Mouse (Mus musculus) right cerebral cortex, postnatal 14 days (tissue): Measurements from ENCODE around the gene Sptbn1.

Experiments
- DNase-seq: peaks from one replicate; pipeline ENCODE4 v3.0.0; 2022

Sptbn1 gene

DNA sequence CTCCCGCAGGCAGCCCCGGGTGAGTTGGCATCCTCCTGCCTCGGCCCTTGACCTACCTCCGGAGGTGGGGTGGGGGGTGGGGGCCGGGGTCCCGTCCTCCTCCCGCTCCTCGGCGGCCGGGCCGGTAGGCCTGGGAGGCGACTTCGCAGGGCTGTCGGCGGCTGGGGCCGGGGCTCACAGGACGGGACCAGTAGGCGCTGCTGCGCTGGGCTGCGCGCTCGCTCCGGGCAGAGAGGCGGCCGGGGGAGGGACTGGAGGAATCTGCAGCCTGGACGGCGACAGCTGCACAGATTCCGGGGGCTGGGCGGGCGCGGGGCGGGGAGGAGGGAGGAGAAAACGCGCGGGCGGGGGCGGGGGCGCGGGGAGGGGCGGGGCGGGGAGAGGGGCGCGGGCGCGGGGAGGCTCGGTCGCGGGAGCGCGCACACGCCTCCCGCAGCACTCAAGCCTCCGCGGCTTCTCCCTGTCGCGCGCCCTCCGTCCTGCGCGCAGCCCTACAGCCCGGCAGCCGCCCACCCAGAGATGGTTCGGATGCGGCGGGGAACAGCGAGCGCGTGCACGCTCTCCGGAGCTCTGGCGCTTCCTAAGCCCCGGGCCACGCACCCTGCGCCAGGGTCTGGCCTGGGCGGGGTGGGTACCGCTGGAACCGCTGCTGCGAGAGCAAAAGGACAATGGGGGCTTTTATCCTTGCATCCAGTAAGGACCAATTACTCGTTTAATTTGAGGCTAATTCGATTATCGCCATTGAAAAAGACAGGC, at the start of gene Sptbn1:
TSS of gene Sptbn1 (minus strand) at position 284 of the 756 bp plus-strand sequence.
- peak; percentile 88 for DNase-seq

GRCm38 (mm10) chr11:30294279-30294678, 26.3 kb upstream of the Sptbn1 start:
- no peak for DNase-seq

- no peak for DNase-seq
Observed at GRCm38 (mm10) chr11:30292221-30293160, 24.5 kb upstream of the Sptbn1 start.

DNA sequence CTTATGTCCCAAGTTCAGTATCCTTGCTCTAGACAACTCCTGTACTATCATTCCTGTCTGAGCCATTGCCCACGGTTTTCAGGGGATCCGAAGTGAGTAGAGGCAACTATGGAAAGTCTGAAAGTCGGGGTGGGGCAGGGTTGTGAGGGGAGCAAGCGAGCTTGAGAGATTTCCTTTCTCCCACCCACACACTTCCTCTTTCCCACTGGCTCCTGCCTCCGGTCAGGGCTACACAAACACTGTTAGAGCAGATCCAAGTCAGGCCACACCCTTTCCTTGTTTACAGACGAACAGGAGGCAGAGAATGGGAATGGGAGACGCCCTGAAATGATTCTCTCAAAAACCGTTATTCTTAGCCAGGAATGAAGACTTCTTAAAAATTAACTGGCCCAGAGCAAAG, 23.2 kb upstream of the Sptbn1 start:
- DNase-seq, result no peak

DNA sequence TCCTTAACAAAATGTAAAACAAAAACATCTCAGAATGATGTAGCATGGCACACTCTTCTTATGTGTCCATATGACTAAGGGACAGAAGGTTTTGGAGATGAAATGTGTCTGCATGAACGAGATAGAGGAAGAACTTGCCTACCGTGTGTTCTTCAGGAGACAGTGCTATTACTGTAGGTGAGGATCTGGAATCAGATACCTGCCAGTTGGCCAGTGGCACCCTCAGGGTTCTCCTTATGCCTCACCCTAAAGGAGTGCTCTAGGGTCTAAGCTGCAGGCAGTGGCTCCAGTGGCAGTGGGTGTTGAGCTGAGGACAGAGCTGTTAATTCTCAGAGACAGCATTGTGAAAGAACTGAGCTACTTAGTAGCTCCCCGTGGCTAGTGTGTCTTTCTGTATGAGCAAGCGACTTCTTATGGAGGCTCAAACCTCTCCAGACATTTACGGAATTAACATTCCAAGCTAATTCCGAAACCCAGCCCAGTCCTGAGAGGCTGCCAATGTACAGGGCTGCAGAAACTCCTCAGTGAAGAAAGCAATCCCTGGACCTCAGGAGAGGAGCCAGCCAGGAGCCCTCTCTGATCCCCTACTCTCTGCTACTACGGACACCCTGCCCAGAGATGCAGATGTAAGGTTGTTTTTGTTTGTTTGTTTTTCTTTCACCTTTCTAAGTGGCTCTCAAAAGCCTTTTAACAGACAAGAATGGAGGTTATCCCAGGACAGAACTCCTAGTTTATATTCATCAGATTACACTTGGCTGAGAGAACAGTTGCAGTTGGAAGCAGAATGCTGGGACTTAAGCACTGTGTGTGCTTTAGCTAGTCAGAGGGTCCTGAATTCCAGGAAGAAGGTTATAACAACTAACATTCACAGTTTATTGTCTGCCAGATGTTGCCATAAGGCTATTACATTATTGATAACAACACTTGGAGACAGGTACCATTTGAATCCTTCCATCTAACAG, 21.8 kb upstream of the Sptbn1 start:
- peak; percentile 12 for DNase-seq

DNA sequence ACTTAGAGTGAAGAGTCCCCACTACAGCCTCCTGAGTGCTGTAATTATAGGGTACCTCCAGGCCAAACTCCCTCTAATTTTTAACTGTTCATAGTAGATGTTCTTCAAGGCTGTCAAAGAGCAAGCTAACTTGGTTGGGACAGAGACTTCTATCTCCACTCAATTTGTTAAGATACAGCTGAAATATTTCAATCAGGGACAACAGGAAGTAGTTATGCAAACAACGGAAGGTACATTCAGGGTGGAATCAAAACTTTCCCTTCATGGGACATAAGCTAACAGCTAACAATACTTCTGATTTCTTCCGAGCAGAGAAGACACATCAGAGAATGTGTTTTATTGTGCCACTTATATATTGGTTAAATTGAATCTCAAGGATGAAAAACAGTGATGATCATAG, 20.1 kb upstream of the Sptbn1 start:
- no peak for DNase-seq

DNA sequence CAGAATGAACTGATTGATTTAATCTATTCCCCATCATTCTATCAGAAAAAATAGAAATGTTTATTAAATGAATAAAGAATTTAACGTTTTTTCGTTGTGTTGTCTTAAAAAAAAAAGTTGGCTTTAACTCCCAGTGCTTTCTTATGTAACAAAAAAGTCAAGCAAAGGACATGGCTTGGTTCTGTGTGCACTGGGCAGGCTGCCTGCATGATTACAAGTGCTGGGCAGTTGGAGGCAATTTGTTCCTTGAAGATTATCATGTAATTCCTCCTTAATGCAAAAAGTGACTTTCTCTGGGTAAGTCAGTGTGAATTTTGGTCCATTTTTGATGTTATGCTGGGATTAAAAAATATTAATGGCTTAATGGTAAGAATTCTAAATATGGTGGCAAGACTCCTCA, 15.7 kb upstream of the Sptbn1 start:
- DNase-seq, result no peak

- no peak for DNase-seq
Observed at GRCm38 (mm10) chr11:30281096-30281495, 13.1 kb upstream of the Sptbn1 start.

GRCm38 (mm10) chr11:30279278-30279677, 11.3 kb upstream of the Sptbn1 start:
- no peak for DNase-seq

DNA sequence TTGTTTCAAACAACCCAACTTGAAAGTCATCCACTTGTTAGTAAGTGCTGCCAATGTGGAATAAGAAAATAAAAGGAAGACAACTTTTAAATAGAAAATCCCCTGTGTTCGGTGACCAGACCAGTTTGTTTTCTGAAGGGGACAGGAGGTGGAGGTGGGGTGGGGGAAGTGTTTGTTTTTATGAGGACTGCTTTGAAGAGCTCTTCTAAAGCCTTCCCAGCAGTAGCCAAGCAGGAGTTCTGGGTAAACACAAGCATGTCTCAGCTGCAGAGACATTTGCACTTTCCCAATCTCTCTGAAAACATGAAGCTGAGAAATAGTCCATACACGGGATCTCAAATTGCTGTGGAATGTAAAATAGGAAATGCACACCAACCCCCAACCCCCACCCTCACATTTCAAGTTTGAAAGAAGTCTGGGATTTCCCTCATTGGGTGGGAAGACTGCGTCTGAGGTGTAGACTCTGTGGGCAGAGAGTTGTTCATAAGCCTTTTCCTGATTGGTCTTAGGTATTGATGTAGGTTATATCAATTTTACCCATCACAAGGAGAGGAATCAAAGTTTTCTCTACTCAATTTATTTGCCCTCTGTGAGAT, 7.6 kb upstream of the Sptbn1 start:
- no peak for DNase-seq

DNA sequence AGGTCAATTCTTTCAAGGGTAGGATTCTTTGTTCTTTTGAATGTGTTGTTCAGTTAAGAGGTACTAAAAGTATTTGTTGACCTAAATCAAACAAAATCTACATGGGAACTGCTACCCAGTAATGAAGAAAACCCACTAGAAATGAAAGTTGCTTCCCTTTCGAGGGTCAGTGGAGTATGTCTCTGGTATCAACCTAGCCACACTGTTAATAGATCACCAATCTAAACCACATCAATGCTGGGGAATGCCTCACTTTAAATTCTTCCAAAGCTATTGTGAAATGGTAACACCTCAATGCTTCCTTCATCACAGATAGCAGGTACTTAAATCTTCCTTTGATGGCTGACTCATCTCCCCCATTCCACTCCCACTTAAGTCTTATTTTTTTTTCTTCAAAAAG, 1.5 kb upstream of the Sptbn1 start:
- DNase-seq, result no peak

DNA sequence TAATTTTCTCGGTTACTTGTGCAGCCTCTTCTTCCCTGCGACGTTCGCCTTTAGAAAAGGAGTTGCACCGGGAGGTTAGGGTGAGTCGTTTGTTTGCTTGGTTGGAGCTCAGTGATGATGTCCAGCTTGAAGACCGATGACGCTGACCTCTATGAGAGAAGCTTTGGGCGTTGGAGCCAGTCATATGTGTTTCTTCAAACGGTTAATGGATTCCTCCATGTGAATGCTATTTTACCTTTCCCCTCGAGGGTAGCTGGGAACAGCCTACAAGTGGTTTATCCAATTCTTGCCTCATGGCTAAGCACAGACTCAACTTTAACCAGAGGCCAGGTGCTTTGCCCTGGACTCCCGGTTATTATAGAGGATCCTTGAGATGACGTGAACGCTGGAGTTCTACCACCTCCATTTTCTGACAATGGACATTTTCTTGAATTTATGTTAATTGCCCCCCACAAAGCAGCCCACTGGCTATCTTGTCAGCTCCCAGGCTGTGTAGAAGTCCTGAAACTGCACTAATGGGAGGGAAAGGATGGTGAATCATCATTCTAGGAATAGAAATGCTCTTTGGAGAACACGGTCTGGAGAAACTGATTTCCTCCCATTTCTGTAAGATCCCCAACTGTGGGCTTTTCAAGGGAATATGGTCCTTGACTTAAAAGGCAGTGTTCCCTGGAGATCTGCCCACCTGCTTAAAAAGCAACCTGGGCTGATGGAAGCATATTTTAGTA, 837 bp upstream of the Sptbn1 start:
- DNase-seq, result no peak

- DNase-seq, result peak; percentile 70
Observed at GRCm38 (mm10) chr11:30267036-30267891, 711 bp downstream of the Sptbn1 start.

DNA sequence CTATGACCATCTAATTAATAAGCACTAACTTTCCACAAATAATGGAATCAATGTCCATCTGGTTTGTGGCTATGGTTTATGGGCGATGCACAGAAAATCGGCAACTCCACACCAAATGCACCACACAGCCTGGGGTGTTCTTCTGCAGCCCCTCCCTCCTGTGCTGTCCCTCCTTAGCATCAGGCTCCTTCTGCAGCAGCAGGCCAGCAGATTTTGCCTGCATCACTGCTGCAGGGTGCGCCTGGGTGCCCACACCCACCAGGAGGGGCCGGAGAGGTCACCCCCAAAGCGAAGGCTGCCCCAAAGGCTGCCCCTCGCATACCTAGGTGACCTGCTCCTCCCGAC, 1.3 kb downstream of the Sptbn1 start:
- DNase-seq, result peak; percentile 28

- no peak for DNase-seq
Observed at GRCm38 (mm10) chr11:30265666-30266065, 2.3 kb downstream of the Sptbn1 start.

- no peak for DNase-seq
Observed at GRCm38 (mm10) chr11:30263627-30264026, 4.3 kb downstream of the Sptbn1 start.

GRCm38 (mm10) chr11:30258739-30259350, 9.1 kb downstream of the Sptbn1 start:
- no peak for DNase-seq

- no peak for DNase-seq
Observed at GRCm38 (mm10) chr11:30257812-30258211, 10.2 kb downstream of the Sptbn1 start.

GRCm38 (mm10) chr11:30257085-30257484, 10.9 kb downstream of the Sptbn1 start:
- no peak for DNase-seq

DNA sequence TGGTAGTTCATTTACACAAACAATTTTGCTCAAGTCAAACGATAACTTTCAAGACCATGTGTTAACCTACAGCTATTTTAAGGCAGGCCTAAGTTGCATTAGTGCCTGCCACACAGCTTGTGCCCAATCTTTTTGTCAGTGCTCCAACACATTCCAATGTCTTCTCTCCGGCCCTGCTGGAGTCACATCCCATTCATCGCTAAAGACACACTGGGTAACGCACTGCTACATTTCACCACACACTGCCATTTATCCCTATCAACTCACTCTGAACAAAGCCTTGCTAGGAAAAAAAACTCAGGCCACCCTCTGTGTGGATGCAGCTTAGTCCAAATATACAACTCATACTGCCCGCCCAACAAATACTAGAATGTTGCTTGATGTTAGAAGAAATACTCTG, 11.5 kb downstream of the Sptbn1 start:
- DNase-seq, result no peak
